Mouse (Mus musculus): Measurements from ENCODE around the gene Bbip1.

DNA sequence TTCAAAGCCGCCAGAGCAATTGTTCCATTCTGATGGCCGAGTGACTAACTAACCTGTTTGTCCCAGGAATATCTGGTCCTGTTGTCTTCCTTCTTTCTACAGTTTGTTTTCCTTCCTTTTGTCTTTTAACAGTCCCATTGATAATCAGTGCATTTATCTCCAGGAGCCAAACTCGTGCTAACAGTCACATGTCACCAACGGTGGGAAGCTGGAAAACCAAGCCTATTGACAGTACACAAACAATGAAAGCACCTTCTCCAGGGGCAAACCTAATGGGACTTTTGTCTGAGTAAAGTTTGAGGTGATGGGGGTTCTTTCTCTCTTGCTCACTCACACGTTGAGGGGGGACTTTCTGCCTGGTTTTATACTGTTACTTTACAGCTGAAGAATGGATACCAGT, 54.2 kb downstream of the Bbip1 start:
- TF ChIP-seq CHD2 (IDR thresholded peaks at IDR 0.05; ENCODE audit: low read depth, low read length) (no peak), ZC3H11A (IDR thresholded peaks at IDR 0.05; ENCODE audit: borderline replicate concordance, low read depth, low read length) (no peak), HCFC1 (IDR thresholded peaks at IDR 0.05; ENCODE audit: borderline replicate concordance, insufficient read depth, low read length) (no peak), MAFK (IDR thresholded peaks at IDR 0.05; ENCODE audit: insufficient read depth, low read depth, low read length) (no peak), ZNF384 (IDR thresholded peaks at IDR 0.05; ENCODE audit: low read depth, low read length) (no peak)
